Mouse (Mus musculus): ENCODE measurements around the gene Glis1. TPM values are rescaled to one million over a fixed set of nuclear protein-coding genes. Genes with fewer than 3 reads are reported as not detected.

The Glis1 gene
- total RNA-seq (2023), result under 1 TPM in 1 of 2 experiments, not detected in 1; 0.90 TPM

DNA sequence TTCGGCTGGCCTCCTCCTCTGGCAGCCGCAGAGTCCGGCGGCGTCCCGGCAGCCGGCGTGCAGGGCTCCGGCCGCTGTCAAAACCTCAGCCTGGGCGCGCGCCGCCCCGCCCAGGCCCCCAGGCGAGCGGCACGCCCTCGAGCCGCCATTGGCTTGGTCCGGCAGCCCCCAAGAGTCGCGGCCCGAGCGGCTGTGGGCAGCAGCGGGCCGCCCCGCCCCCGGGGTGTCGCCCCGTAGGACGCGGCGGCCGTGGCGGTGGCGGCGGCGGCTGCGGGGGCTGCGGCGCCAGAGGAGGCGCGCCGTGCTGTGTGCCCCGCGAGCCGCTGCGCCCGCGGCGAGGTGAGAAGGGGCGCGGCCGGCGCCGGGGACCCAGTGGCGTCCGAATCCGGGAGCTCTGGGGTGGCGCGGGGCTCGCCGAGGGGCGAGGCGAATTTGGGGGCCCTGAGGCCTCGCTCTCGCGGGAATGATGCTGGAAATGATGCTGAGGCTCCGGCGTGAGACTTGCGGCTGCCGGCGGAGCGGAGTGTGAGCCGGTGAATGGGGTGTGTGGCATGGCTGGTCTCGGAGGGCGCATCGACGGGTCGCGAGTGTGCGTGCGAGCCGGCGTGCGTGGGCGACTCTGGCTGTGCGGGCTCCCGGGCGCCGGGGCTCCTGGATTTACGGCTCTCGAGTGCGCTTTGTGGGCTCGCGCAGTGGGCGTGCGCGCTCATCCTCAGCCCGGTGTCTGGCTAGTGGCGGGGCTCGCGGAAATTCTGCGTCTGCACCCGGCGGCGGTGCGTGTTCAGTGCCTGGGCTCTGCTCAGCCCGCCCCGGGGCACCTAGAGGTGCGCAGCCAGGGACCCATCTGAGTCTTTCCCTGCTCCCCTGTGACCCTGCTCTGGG is at the start of gene Glis1:
Gene Glis1 (plus strand): TSS at position 236 of the 882 bp plus-strand sequence.

DNA sequence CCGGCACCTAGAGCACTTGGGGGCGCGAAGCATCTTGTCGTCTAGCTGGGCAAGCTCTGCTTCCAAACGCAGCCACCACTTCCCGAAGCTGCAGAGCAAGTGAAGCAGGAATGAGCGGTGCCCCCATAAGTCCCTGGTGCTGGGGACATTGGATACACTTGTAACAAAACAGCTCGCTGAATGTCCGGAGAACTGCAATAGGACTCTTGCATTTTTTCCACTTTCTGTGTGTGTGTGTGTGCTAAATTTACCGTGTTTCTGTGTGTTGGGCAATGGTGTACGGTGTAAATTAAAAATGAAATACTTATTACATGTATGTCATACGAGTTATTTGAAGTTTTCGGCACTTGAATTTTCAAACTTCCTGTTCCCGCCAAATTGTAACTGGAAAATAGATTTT is 249.7 kb downstream of the Glis1 start, which contains the start of gene Dmrtb1:
Gene Dmrtb1 (minus strand): TSS at position 101 of the 400 bp plus-strand sequence.

Other genes starting within 250 kb of the Glis1 start
- under 1 TPM in 1 of 2 experiments, not detected in 1; 0.67 TPM for gene Ldlrad1, start 225.4 kb upstream of the Glis1 start, total RNA-seq (2023)
- 10 to 100 TPM; 23.8 to 25.9 TPM for gene Lrrc42, start 181.1 kb upstream of the Glis1 start, total RNA-seq (2023)
- 10 to 100 TPM; 14.5 to 17.9 TPM for gene Hspb11, start 181.0 kb upstream of the Glis1 start, total RNA-seq (2023)
- gene Dio1, start 127.4 kb upstream of the Glis1 start, total RNA-seq (2023), result not detected
- 10 to 100 TPM; 47.4 to 50.3 TPM for gene Yipf1, start 120.2 kb upstream of the Glis1 start, total RNA-seq (2023)
- 1 to 10 TPM; 8.6 to 9.8 TPM for gene Ndc1, start 66.8 kb upstream of the Glis1 start, total RNA-seq (2023)
- gene Dmrtb1, start 249.6 kb downstream of the Glis1 start, total RNA-seq (2023), result not detected

Measured in B cell, adult 67 days (primary cell).